Mouse (Mus musculus): ENCODE data around the gene Stra8. TPM values are rescaled to one million over a fixed set of nuclear protein-coding genes. Genes with fewer than 3 reads are reported as not detected.

Stra8 gene
- polyA plus RNA-seq, 1 experiment from 2014 or later = not detected

GRCm38 (mm10) chr6:34943499-34943898 lies 23.5 kb downstream of the Stra8 start:
- Histone ChIP-seq H3K36me3 (replicated peaks; ENCODE audit: control insufficient read depth, insufficient read depth) (no peaks in the 10 kb centered on the region), H3K9ac (no peak overlapping the region), H3K27me3 (ENCODE audit: control insufficient read depth, insufficient read depth, low read length) (no peaks in the 10 kb centered on the region), H3K9me3 (ENCODE audit: control insufficient read depth, low read length) (no peaks in the 10 kb centered on the region), H3K4me2 (replicated peaks) (no peak overlapping the region), H3K4me3 (replicated peaks; ENCODE audit: low read length) (no peak overlapping the region), H3K4me1 (replicated peaks; ENCODE audit: control insufficient read depth, insufficient read depth, low read length) (no peaks in the 10 kb centered on the region), H3K27ac (no peak overlapping the region)
- WGBS = 79% methylated on average over 5 of the region's 5 CpGs
- DNase-seq (ENCODE audit: low spot score) = no peak
- ATAC-seq (ENCODE audit: low FRiP score) = no peak

- Histone ChIP-seq H3K27ac (no peak overlapping the region), H3K4me3 (replicated peaks; ENCODE audit: low read length) (no peak overlapping the region), H3K9ac (no peak overlapping the region), H3K36me3 (replicated peaks; ENCODE audit: control insufficient read depth, insufficient read depth) (no peaks in the 10 kb centered on the region), H3K9me3 (ENCODE audit: control insufficient read depth, low read length) (no peaks in the 10 kb centered on the region), H3K4me1 (replicated peaks; ENCODE audit: control insufficient read depth, insufficient read depth, low read length) (no peaks in the 10 kb centered on the region), H3K4me2 (replicated peaks) (no peak overlapping the region), H3K27me3 (ENCODE audit: control insufficient read depth, insufficient read depth, low read length) (no peaks in the 10 kb centered on the region)
- DNase-seq (ENCODE audit: low spot score) (no peak), ATAC-seq (ENCODE audit: low FRiP score) (no peak)
- WGBS = 92% methylated on average over 1 of the region's 1 CpGs
Observed at GRCm38 (mm10) chr6:34946486-34947079, 26.6 kb downstream of the Stra8 start.

GRCm38 (mm10) chr6:34948461-34948860 lies 28.5 kb downstream of the Stra8 start:
- WGBS = 22% methylated on average over 11 of the region's 11 CpGs
- ATAC-seq (ENCODE audit: low FRiP score) (peak; percentile 40; the same call in 1 of the 2 replicates), DNase-seq (ENCODE audit: low spot score) (no peak)
- Histone ChIP-seq H3K36me3 (replicated peaks; ENCODE audit: control insufficient read depth, insufficient read depth) (no peaks in the 10 kb centered on the region), H3K27me3 (ENCODE audit: control insufficient read depth, insufficient read depth, low read length) (no peaks in the 10 kb centered on the region), H3K4me3 (replicated peaks; ENCODE audit: low read length) (no peak overlapping the region), H3K27ac (no peak overlapping the region), H3K9me3 (ENCODE audit: control insufficient read depth, low read length) (no peaks in the 10 kb centered on the region), H3K4me1 (replicated peaks; ENCODE audit: control insufficient read depth, insufficient read depth, low read length) (no peaks in the 10 kb centered on the region), H3K9ac (no peak overlapping the region), H3K4me2 (replicated peaks) (peak overlapping the region; percentile 42)

GRCm38 (mm10) chr6:34951518-34951917 lies 31.6 kb downstream of the Stra8 start:
- Histone ChIP-seq H3K4me3 (replicated peaks; ENCODE audit: low read length) (no peak overlapping the region), H3K27ac (no peak overlapping the region), H3K4me1 (replicated peaks; ENCODE audit: control insufficient read depth, insufficient read depth, low read length) (no peaks in the 10 kb centered on the region), H3K9me3 (ENCODE audit: control insufficient read depth, low read length) (no peaks in the 10 kb centered on the region), H3K4me2 (replicated peaks) (no peak overlapping the region), H3K36me3 (replicated peaks; ENCODE audit: control insufficient read depth, insufficient read depth) (no peaks in the 10 kb centered on the region), H3K9ac (no peak overlapping the region), H3K27me3 (ENCODE audit: control insufficient read depth, insufficient read depth, low read length) (no peaks in the 10 kb centered on the region)
- DNase-seq (ENCODE audit: low spot score) = no peak
- ATAC-seq (ENCODE audit: low FRiP score) = no peak
- WGBS = 86% methylated on average over 7 of the region's 7 CpGs

- DNase-seq (ENCODE audit: low spot score) = no peak
- 81% methylated on average over 7 of the region's 7 CpGs for WGBS
Observed at GRCm38 (mm10) chr6:34951956-34952667, 32.1 kb downstream of the Stra8 start.

GRCm38 (mm10) chr6:34954926-34955861 lies 35.2 kb downstream of the Stra8 start:
- no peaks in the 10 kb centered on the region for H3K9me3 ChIP-seq (ENCODE audit: control insufficient read depth, low read length)
- no peaks in the 10 kb centered on the region for H3K4me1 ChIP-seq (replicated peaks; ENCODE audit: control insufficient read depth, insufficient read depth, low read length)
- peak overlapping the region; percentile 24 for H3K4me2 ChIP-seq (replicated peaks)
- WGBS = 52% methylated on average over 18 of the region's 18 CpGs
- peak; percentile 70; the same call in 1 of the 2 replicates for ATAC-seq (ENCODE audit: low FRiP score)
- H3K4me3 ChIP-seq (replicated peaks; ENCODE audit: low read length) = no peak overlapping the region
- DNase-seq (ENCODE audit: low spot score) = peak; percentile 28
- no peak overlapping the region for H3K9ac ChIP-seq
- H3K27ac ChIP-seq = no peak overlapping the region
- no peaks in the 10 kb centered on the region for H3K27me3 ChIP-seq (ENCODE audit: control insufficient read depth, insufficient read depth, low read length)
- no peaks in the 10 kb centered on the region for H3K36me3 ChIP-seq (replicated peaks; ENCODE audit: control insufficient read depth, insufficient read depth)

More at GRCm38 (mm10) chr6:34951956-34952667, 32.1 kb downstream of the Stra8 start:
- H3K36me3 ChIP-seq (replicated peaks; ENCODE audit: control insufficient read depth, insufficient read depth) = no peaks in the 10 kb centered on the region
- no peak overlapping the region for H3K27ac ChIP-seq
- no peak for ATAC-seq (ENCODE audit: low FRiP score)
- H3K9me3 ChIP-seq (ENCODE audit: control insufficient read depth, low read length) = no peaks in the 10 kb centered on the region
- no peak overlapping the region for H3K4me2 ChIP-seq (replicated peaks)
- no peaks in the 10 kb centered on the region for H3K27me3 ChIP-seq (ENCODE audit: control insufficient read depth, insufficient read depth, low read length)
- H3K4me1 ChIP-seq (replicated peaks; ENCODE audit: control insufficient read depth, insufficient read depth, low read length) = no peaks in the 10 kb centered on the region
- H3K4me3 ChIP-seq (replicated peaks; ENCODE audit: low read length) = no peak overlapping the region
- no peak overlapping the region for H3K9ac ChIP-seq

GRCm38 (mm10) chr6:34955862-34956241 lies 35.9 kb downstream of the Stra8 start:
- Histone ChIP-seq H3K9ac (no peak overlapping the region), H3K27me3 (ENCODE audit: control insufficient read depth, insufficient read depth, low read length) (no peaks in the 10 kb centered on the region), H3K4me2 (replicated peaks) (peak overlapping the region; percentile 24), H3K4me3 (replicated peaks; ENCODE audit: low read length) (no peak overlapping the region), H3K27ac (no peak overlapping the region), H3K4me1 (replicated peaks; ENCODE audit: control insufficient read depth, insufficient read depth, low read length) (no peaks in the 10 kb centered on the region), H3K9me3 (ENCODE audit: control insufficient read depth, low read length) (no peaks in the 10 kb centered on the region), H3K36me3 (replicated peaks; ENCODE audit: control insufficient read depth, insufficient read depth) (no peaks in the 10 kb centered on the region)
- 39% methylated on average over 8 of the region's 8 CpGs for WGBS
- no peak for ATAC-seq (ENCODE audit: low FRiP score)
- DNase-seq (ENCODE audit: low spot score) = no peak

GRCm38 (mm10) chr6:34959131-34959530 lies 39.2 kb downstream of the Stra8 start:
- Histone ChIP-seq H3K27me3 (ENCODE audit: control insufficient read depth, insufficient read depth, low read length) (no peaks in the 10 kb centered on the region), H3K4me2 (replicated peaks) (no peak overlapping the region), H3K27ac (no peak overlapping the region), H3K4me1 (replicated peaks; ENCODE audit: control insufficient read depth, insufficient read depth, low read length) (no peaks in the 10 kb centered on the region), H3K4me3 (replicated peaks; ENCODE audit: low read length) (no peak overlapping the region), H3K9me3 (ENCODE audit: control insufficient read depth, low read length) (no peaks in the 10 kb centered on the region), H3K9ac (no peak overlapping the region), H3K36me3 (replicated peaks; ENCODE audit: control insufficient read depth, insufficient read depth) (no peaks in the 10 kb centered on the region)
- no peak for DNase-seq (ENCODE audit: low spot score)
- WGBS = 91% methylated on average over 7 of the region's 7 CpGs
- ATAC-seq (ENCODE audit: low FRiP score) = no peak

GRCm38 (mm10) chr6:34964550-34964949 lies 44.6 kb downstream of the Stra8 start:
- H3K27ac ChIP-seq = no peak overlapping the region
- no peaks in the 10 kb centered on the region for H3K9me3 ChIP-seq (ENCODE audit: control insufficient read depth, low read length)
- ATAC-seq (ENCODE audit: low FRiP score) (no peak), DNase-seq (ENCODE audit: low spot score) (no peak)
- WGBS = 86% methylated on average over 2 of the region's 2 CpGs
- H3K9ac ChIP-seq = no peak overlapping the region
- H3K4me2 ChIP-seq (replicated peaks) = no peak overlapping the region
- H3K4me1 ChIP-seq (replicated peaks; ENCODE audit: control insufficient read depth, insufficient read depth, low read length) = no peaks in the 10 kb centered on the region
- H3K4me3 ChIP-seq (replicated peaks; ENCODE audit: low read length) = no peak overlapping the region
- no peaks in the 10 kb centered on the region for H3K36me3 ChIP-seq (replicated peaks; ENCODE audit: control insufficient read depth, insufficient read depth)
- no peaks in the 10 kb centered on the region for H3K27me3 ChIP-seq (ENCODE audit: control insufficient read depth, insufficient read depth, low read length)
